Mouse (Mus musculus): ENCODE results near the gene Rhbdd2. TPM values are rescaled to one million over a fixed set of nuclear protein-coding genes. Genes with fewer than 3 reads are reported as not detected.
A peak's percentile ranks its signal among the peaks of the same experiment; 100 is the strongest.
"Not testable (repeated sequence)": the region's sequence is repeated elsewhere in the genome, so short reads cannot be mapped to it uniquely, and the experiment has no call there.

Rhbdd2 gene
- total RNA-seq (2021) = 10 to 100 TPM; 35.2 to 39.1 TPM
- long read RNA-seq, experiment 1, full-length matches to known transcripts = 19 of 38 reads
- long read RNA-seq, experiment 1, partial matches to known transcripts = 12 of 38 reads
- long read RNA-seq, experiment 1, other reads (novel, unspliced or antisense) = 7 of 38 reads
- long read RNA-seq, experiment 2, full-length matches to known transcripts = 30 of 41 reads
- long read RNA-seq, experiment 2, partial matches to known transcripts = 5 of 41 reads
- long read RNA-seq, experiment 2, other reads (novel, unspliced or antisense) = 6 of 41 reads

GRCm38 (mm10) chr5:135632117-135632796 lies at the start of gene Rhbdd2:
Gene Rhbdd2 (plus strand): TSS chr5:135632618.
- peak; percentile 99 for DNase-seq

- DNase-seq = no peak
These were observed 46.7 kb upstream of the Rhbdd2 start for GRCm38 (mm10) chr5:135585691-135586090.

- no peak for DNase-seq
These were observed 44.7 kb upstream of the Rhbdd2 start for GRCm38 (mm10) chr5:135587764-135588163.

- no peak for DNase-seq
These were observed 42.2 kb upstream of the Rhbdd2 start for GRCm38 (mm10) chr5:135589996-135590784.

GRCm38 (mm10) chr5:135604643-135605042 lies 27.8 kb upstream of the Rhbdd2 start:
- DNase-seq = not testable (repeated sequence)

GRCm38 (mm10) chr5:135606717-135607116 lies 25.7 kb upstream of the Rhbdd2 start:
- DNase-seq = not testable (repeated sequence)

GRCm38 (mm10) chr5:135607581-135607980 lies 24.8 kb upstream of the Rhbdd2 start:
- no peak for DNase-seq

- no peak for DNase-seq
These were observed 22.6 kb upstream of the Rhbdd2 start for GRCm38 (mm10) chr5:135609794-135610193.

GRCm38 (mm10) chr5:135619741-135620140 lies 12.7 kb upstream of the Rhbdd2 start:
- not testable (repeated sequence) for DNase-seq

GRCm38 (mm10) chr5:135620526-135620925 lies 11.9 kb upstream of the Rhbdd2 start:
- no peak for DNase-seq

- DNase-seq = peak; percentile 23
These were observed 10.7 kb upstream of the Rhbdd2 start for GRCm38 (mm10) chr5:135621725-135622124.

- DNase-seq = no peak
These were observed 9.3 kb upstream of the Rhbdd2 start for GRCm38 (mm10) chr5:135623006-135623563.

- DNase-seq = no peak
These were observed 3.5 kb upstream of the Rhbdd2 start for GRCm38 (mm10) chr5:135628916-135629315.

GRCm38 (mm10) chr5:135629401-135629800 lies 3.0 kb upstream of the Rhbdd2 start:
- no peak for DNase-seq

- peak; percentile 83 for DNase-seq
These were observed 1.8 kb upstream of the Rhbdd2 start for GRCm38 (mm10) chr5:135630598-135630997.

GRCm38 (mm10) chr5:135632797-135633144 lies 353 bp downstream of the Rhbdd2 start:
- DNase-seq = no peak

- no peak for DNase-seq
These were observed 7.5 kb downstream of the Rhbdd2 start for GRCm38 (mm10) chr5:135639760-135640458.

GRCm38 (mm10) chr5:135640459-135640789 lies 8.0 kb downstream of the Rhbdd2 start:
- DNase-seq = no peak

- DNase-seq = no peak
These were observed 8.6 kb downstream of the Rhbdd2 start for GRCm38 (mm10) chr5:135641028-135641427.

GRCm38 (mm10) chr5:135642686-135643551 lies 10.5 kb downstream of the Rhbdd2 start:
- DNase-seq = peak; percentile 54

- DNase-seq = no peak
These were observed 11.1 kb downstream of the Rhbdd2 start for GRCm38 (mm10) chr5:135643552-135643842.
